16 mouse cellular contexts compared by ENCODE assay signal in genomic region chrX:51614384-51615004, GRCm38 (mm10).
DNase-seq lines count a peak whose midpoint lies in the region; ATAC-seq lines count a peak whose summit lies in the region.
"Had no signal": no experiment of that assay in that cellular context is flagged by ENCODE, and none has a peak within 500 bp of the region (broad histone marks: within the 10 kb centered on the region; RNA-seq: fewer than 3 reads in every experiment).

No protein-coding gene starts in this region.

- no peaks in the 10 kb centered on the region for H3K36me3 ChIP-seq in neural tube, embryonic 11.5 days (ENCODE audit: control insufficient read depth, insufficient read depth, low read length)
- H3K36me3 ChIP-seq in forebrain, embryonic 14.5 days (ENCODE audit: control insufficient read depth, insufficient read depth, low read length), result no peaks in the 10 kb centered on the region
- H3K36me3 ChIP-seq in intestine, embryonic 15.5 days, result no peaks in the 10 kb centered on the region
- H3K36me3 ChIP-seq: lung, embryonic 15.5 days had no signal

- intact Hi-C loops in gastrocnemius, postnatal 14 days (cut with DNase I; ENCODE audit: low total_unique reads), result no loop called here

- ATAC-seq in neural tube, embryonic 11.5 days (ENCODE audit: insufficient read depth, low FRiP score, low TSS enrichment), result no peak
- peak; percentile 57; the same call in 1 of the 2 replicates for ATAC-seq in forebrain, embryonic 14.5 days
- no peak for ATAC-seq in intestine, embryonic 15.5 days
- ATAC-seq: CD4-positive, CD25-positive, alpha-beta regulatory T cell, adult 4 months; Patski had no signal

- H3K4me1 ChIP-seq in neural tube, embryonic 11.5 days (ENCODE audit: control insufficient read depth, insufficient read depth, low read length), result no peaks in the 10 kb centered on the region
- H3K4me1 ChIP-seq in forebrain, embryonic 14.5 days (ENCODE audit: control insufficient read depth, insufficient read depth, low read length), result no peaks in the 10 kb centered on the region
- H3K4me1 ChIP-seq in intestine, embryonic 15.5 days (replicated peaks), result no peaks in the 10 kb centered on the region

- H3K9me3 ChIP-seq in neural tube, embryonic 11.5 days (ENCODE audit: control insufficient read depth, low read length), result no peaks in the 10 kb centered on the region
- H3K9me3 ChIP-seq in forebrain, embryonic 14.5 days (replicated peaks; ENCODE audit: control insufficient read depth, low read length), result no peaks in the 10 kb centered on the region
- no peaks in the 10 kb centered on the region for H3K9me3 ChIP-seq in intestine, embryonic 15.5 days
- H3K9me3 ChIP-seq: lung, embryonic 15.5 days had no signal

- H3K4me2 ChIP-seq in neural tube, embryonic 11.5 days (ENCODE audit: low read depth), result no peak overlapping the region
- 0 out of 2 replicates have a peak overlapping the region, but pooled peaks have one; percentile 4 for H3K4me2 ChIP-seq in forebrain, embryonic 14.5 days (ENCODE audit: low read length)
- no peak overlapping the region for H3K4me2 ChIP-seq in intestine, embryonic 15.5 days (replicated peaks)
- H3K4me2 ChIP-seq: lung, embryonic 15.5 days had no signal

- H3K27ac ChIP-seq in neural tube, embryonic 11.5 days (ENCODE audit: low read depth, low read length), result no peak overlapping the region
- peak overlapping the region; percentile 15 for H3K27ac ChIP-seq in forebrain, embryonic 14.5 days (ENCODE audit: low read depth, low read length)
- no peak overlapping the region for H3K27ac ChIP-seq in intestine, embryonic 15.5 days
- H3K27ac ChIP-seq: lung, embryonic 15.5 days had no signal

- H3K9ac ChIP-seq in neural tube, embryonic 11.5 days (ENCODE audit: low read length), result no peak overlapping the region
- H3K9ac ChIP-seq in forebrain, embryonic 14.5 days (ENCODE audit: low read length), result no peak overlapping the region
- H3K9ac ChIP-seq in intestine, embryonic 15.5 days, result no peak overlapping the region
- H3K9ac ChIP-seq: lung, embryonic 15.5 days had no signal

- no peaks in the 10 kb centered on the region for H3K27me3 ChIP-seq in neural tube, embryonic 11.5 days (ENCODE audit: control insufficient read depth, insufficient read depth, low read length)
- H3K27me3 ChIP-seq in forebrain, embryonic 14.5 days (replicated peaks; ENCODE audit: control insufficient read depth, insufficient read depth, low read length), result no peaks in the 10 kb centered on the region
- no peaks in the 10 kb centered on the region for H3K27me3 ChIP-seq in intestine, embryonic 15.5 days (replicated peaks)
- H3K27me3 ChIP-seq: lung, embryonic 15.5 days had no signal

- WGBS in neural tube, embryonic 11.5 days, result 28% methylated on average over 7 of the region's 7 CpGs
- 33% methylated on average over 7 of the region's 7 CpGs for WGBS in forebrain, embryonic 14.5 days
- WGBS in intestine, embryonic 15.5 days, result 37% methylated on average over 7 of the region's 7 CpGs

- H3K4me3 ChIP-seq in neural tube, embryonic 11.5 days (ENCODE audit: low read depth, low read length), result no peak overlapping the region
- H3K4me3 ChIP-seq in forebrain, embryonic 14.5 days (ENCODE audit: low read depth, low read length), result no peak overlapping the region
- no peak overlapping the region for H3K4me3 ChIP-seq in intestine, embryonic 15.5 days (replicated peaks)
- H3K4me3 ChIP-seq: lung, embryonic 15.5 days had no signal

- peak; percentile 12 for DNase-seq in neural tube, embryonic 11.5 days (ENCODE audit: low spot score)
- DNase-seq in neural tube, embryonic 10.5 days (ENCODE audit: extremely low spot score, low spot score), result no peak
- DNase-seq in forebrain, embryonic 14.5 days (ENCODE audit: low spot score), result peak; percentile 41
- peak; percentile 16 for DNase-seq in mesoderm, embryonic 11.5 days (ENCODE audit: low read depth, low spot score)
- DNase-seq in retina, postnatal 1 day, result peak; percentile 1
- no peak for DNase-seq in gastrocnemius, postnatal 14 days
- DNase-seq in heart, adult 18-20 months, result no peak
- DNase-seq: adrenal gland, postnatal 14 days; cerebellum, adult 11-12 months; heart, adult 11 months; heart, postnatal 36 days; kidney, postnatal 4 days had no signal

Comparison
In these comparisons a context has a peak if more than half of its experiments do, and no peak if none do; other contexts are left out.
1. DNase-seq: peak in neural tube, embryonic 11.5 days (single experiment), forebrain, embryonic 14.5 days (single experiment), mesoderm, embryonic 11.5 days (single experiment) and retina, postnatal 1 day (single experiment); none in neural tube, embryonic 10.5 days (single experiment), gastrocnemius, postnatal 14 days (single experiment) and heart, adult 18-20 months (0 of 2).